Mouse (Mus musculus): ENCODE measurements around the gene Sp4. TPM values are rescaled to one million over a fixed set of nuclear protein-coding genes. Genes with fewer than 3 reads are reported as not detected.

Sp4 gene
- polyA plus RNA-seq, 1 experiment from 2014 or later, result 5.3 TPM

DNA sequence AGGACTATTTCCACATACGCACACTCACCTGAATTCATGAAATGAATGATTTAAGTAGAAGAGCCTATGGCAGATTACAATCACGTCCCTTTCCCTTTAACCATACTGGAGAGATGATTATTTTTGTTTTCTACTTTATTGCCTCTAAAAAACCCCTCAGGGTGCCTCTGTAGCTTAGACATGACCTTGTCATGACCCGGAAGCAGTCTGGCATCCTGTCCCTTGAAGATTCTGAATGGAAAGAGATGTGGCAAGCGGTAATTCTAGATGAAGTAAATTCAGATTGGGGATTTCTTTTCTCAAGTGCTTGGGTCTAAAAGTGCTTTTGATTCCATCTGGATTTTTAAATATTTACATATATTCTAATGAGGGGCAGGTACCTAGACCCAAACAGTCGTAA is 24.9 kb downstream of the Sp4 start:
- no peaks in the 10 kb centered on the region; the same call in 1 of the 2 replicates for H3K4me1 ChIP-seq (replicated peaks)
- H3K36me3 ChIP-seq (replicated peaks), result no peaks in the 10 kb centered on the region
- no peak for ATAC-seq (ENCODE audit: insufficient read depth)
- no peaks in the 10 kb centered on the region for H3K9me3 ChIP-seq (replicated peaks)
- no peak overlapping the region for H3K4me3 ChIP-seq (replicated peaks)
- H3K27ac ChIP-seq (replicated peaks), result no peak overlapping the region
- WGBS (ENCODE audit: insufficient replicate concordance), result 83% methylated on average over 5 of the region's 5 CpGs
- H3K9ac ChIP-seq, result no peak overlapping the region
- H3K4me2 ChIP-seq, result no peak overlapping the region
- no peaks in the 10 kb centered on the region for H3K27me3 ChIP-seq

DNA sequence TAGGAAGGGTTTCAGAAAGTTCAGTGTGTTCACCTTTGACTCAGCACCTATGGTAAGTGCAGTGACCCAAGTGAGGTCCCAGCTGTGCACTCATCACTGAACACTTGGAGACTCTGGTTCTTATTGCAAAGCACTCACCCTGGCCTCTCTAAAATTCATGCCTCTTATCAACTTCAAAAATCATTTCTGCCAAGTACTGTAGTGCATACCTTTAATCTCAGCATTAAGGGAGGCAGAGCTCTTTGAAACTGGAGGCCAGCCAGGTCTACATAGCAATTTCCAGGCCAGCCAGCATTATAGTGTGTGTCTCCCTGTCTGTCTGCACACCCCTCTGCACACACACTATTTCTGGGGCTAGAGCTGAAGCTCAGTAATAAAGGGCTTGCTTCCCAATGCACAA is 36.3 kb downstream of the Sp4 start:
- ATAC-seq (ENCODE audit: insufficient read depth), result no peak
- H3K36me3 ChIP-seq (replicated peaks), result peaks cover 11% of the 10 kb centered on the region; the same call in 1 of the 2 replicates
- H3K4me1 ChIP-seq (replicated peaks), result peaks cover 7% of the 10 kb centered on the region; the same call in 1 of the 2 replicates
- H3K27ac ChIP-seq (replicated peaks), result no peak overlapping the region
- H3K9me3 ChIP-seq (replicated peaks), result no peaks in the 10 kb centered on the region
- no peaks in the 10 kb centered on the region for H3K27me3 ChIP-seq
- no peak overlapping the region for H3K4me2 ChIP-seq
- no peak overlapping the region for H3K9ac ChIP-seq
- H3K4me3 ChIP-seq (replicated peaks), result no peak overlapping the region

DNA sequence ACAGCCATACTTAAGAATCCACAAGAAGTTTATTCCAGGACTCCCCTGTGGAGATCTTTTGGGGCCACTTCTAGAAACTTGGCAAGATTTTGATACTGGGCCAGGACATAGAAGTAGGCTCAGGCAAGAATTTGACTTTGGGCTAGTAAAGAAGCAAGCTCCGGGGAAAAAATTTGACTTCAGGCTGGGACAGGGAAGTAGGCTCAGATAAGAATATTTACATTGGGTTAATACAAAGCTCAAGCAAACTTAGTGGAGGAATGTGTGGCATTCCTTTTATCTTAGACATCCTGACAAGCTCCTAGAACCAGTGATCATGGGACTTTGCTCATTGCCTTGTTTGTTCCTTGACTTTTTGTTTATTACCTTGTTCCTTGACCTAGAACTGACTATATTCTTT is 37.4 kb downstream of the Sp4 start:
- ATAC-seq (ENCODE audit: insufficient read depth), result no peak
- H3K27me3 ChIP-seq, result no peaks in the 10 kb centered on the region
- H3K4me3 ChIP-seq (replicated peaks), result no peak overlapping the region

DNA sequence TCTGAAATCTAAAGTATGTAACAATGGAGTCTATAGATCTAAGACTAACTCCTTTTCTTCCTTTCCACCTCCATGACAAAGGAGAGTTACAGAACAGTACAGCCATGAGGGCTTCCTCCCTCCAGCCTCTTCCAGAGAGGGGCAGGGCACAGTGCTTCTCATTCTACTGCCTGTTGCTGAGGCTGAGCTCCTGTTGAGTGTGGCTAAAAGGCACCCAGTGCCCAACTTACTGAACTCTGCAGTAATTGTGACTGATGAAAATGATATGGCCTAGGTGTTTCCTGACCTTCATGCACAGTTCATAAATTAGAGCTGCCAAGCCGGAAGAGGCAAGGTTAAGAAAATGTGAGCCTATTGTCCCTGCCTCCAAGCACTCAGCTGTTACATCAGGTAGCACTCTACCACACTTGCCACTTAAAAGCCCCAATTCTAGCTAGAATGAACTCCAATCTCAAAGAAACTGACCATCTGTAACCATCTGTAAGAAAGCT is 45.9 kb downstream of the Sp4 start:
- Histone ChIP-seq H3K27ac (replicated peaks) (no peak overlapping the region), H3K36me3 (replicated peaks) (peaks cover 12% of the 10 kb centered on the region), H3K4me2 (no peak overlapping the region), H3K27me3 (no peaks in the 10 kb centered on the region), H3K9ac (no peak overlapping the region), H3K4me3 (replicated peaks) (no peak overlapping the region), H3K9me3 (replicated peaks) (no peaks in the 10 kb centered on the region), H3K4me1 (replicated peaks) (no peaks in the 10 kb centered on the region)
- ATAC-seq (ENCODE audit: insufficient read depth), result no peak
- WGBS (ENCODE audit: insufficient replicate concordance), result 63% methylated on average over 1 of the region's 1 CpGs

More for the DNA sequence above, 37.4 kb downstream of the Sp4 start:
- Histone ChIP-seq H3K4me1 (replicated peaks) (peaks cover 7% of the 10 kb centered on the region; the same call in 1 of the 2 replicates), H3K4me2 (no peak overlapping the region), H3K9ac (no peak overlapping the region), H3K36me3 (replicated peaks) (peaks cover 14% of the 10 kb centered on the region), H3K9me3 (replicated peaks) (no peaks in the 10 kb centered on the region), H3K27ac (replicated peaks) (no peak overlapping the region)
- 53% methylated on average over 1 of the region's 1 CpGs for WGBS (ENCODE audit: insufficient replicate concordance)

DNA sequence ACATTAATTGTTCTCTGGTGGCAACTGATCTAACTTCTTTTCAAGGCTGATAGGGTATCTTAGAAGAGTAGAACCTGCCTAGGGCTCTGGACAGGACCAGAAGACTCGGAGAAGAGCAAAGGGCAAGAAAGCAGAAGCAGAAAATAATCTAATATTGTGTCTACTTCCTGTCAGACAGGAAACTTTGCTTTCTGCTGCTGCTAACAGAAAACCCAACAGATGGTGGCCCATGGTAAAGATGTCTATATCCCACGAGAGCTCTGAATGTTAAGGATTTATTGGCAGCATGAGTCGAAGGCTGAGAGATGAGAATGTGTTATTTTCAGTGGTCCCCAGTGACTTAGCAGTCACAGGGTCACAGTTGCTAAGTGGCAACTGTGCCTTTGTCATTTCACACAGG is 80.1 kb downstream of the Sp4 start:
- H3K4me3 ChIP-seq (replicated peaks), result no peak overlapping the region
- H3K9me3 ChIP-seq (replicated peaks), result no peaks in the 10 kb centered on the region
- no peaks in the 10 kb centered on the region for H3K4me1 ChIP-seq (replicated peaks)
- H3K4me2 ChIP-seq, result no peak overlapping the region
- ATAC-seq (ENCODE audit: insufficient read depth), result no peak
- no peak overlapping the region for H3K27ac ChIP-seq (replicated peaks)
- H3K9ac ChIP-seq, result no peak overlapping the region
- 15% methylated on average over 3 of the region's 3 CpGs for WGBS (ENCODE audit: insufficient replicate concordance)
- H3K36me3 ChIP-seq (replicated peaks), result no peaks in the 10 kb centered on the region
- no peaks in the 10 kb centered on the region for H3K27me3 ChIP-seq

DNA sequence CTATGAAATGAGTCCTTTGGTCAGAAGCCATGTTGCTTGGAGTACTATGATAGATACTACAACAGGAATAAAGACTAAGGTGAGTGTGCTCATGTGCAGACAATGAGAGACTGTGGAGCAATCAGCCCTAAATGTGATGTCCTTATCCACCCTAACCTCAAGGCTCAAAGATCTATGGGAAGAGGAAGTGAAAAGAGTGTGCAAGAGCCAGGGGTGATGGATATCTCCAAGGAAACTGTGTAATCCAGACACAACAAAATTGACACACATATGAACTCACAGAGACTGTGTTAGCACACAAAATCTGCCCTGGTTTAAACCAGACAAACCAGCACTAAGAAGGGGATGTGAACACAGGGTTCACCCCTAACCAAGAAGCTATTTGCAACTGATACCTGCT is 81.2 kb downstream of the Sp4 start:
- ATAC-seq (ENCODE audit: insufficient read depth), result no peak
- Histone ChIP-seq H3K9ac (no peak overlapping the region), H3K4me1 (replicated peaks) (no peaks in the 10 kb centered on the region), H3K9me3 (replicated peaks) (no peaks in the 10 kb centered on the region), H3K27me3 (no peaks in the 10 kb centered on the region), H3K27ac (replicated peaks) (no peak overlapping the region), H3K4me2 (no peak overlapping the region), H3K4me3 (replicated peaks) (no peak overlapping the region), H3K36me3 (replicated peaks) (no peaks in the 10 kb centered on the region)

DNA sequence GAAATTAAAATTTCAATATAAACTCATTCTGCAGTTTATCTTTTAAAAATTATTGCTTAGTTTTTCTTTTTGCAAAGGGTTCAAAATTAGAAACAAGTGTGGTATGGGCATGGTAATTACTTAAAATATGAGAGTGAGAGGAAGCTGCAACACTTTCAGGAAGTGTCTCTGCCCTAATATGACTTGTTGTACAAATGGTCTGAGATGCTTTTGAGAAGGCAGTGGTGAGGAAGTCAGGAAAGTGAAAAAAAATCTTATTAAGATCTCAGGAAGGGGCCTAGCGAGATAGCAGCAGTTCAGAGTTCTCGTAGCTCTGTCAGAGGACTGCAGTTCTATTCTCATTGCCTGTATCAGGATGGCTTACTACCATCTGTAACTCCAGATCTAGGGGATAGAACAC is 89.1 kb downstream of the Sp4 start:
- ATAC-seq (ENCODE audit: insufficient read depth), result no peak
- Histone ChIP-seq H3K4me3 (replicated peaks) (no peak overlapping the region), H3K4me1 (replicated peaks) (no peaks in the 10 kb centered on the region), H3K4me2 (no peak overlapping the region), H3K27me3 (no peaks in the 10 kb centered on the region), H3K9me3 (replicated peaks) (no peaks in the 10 kb centered on the region), H3K27ac (replicated peaks) (no peak overlapping the region), H3K36me3 (replicated peaks) (no peaks in the 10 kb centered on the region), H3K9ac (no peak overlapping the region)
- WGBS (ENCODE audit: insufficient replicate concordance), result 27% methylated on average over 2 of the region's 2 CpGs

DNA sequence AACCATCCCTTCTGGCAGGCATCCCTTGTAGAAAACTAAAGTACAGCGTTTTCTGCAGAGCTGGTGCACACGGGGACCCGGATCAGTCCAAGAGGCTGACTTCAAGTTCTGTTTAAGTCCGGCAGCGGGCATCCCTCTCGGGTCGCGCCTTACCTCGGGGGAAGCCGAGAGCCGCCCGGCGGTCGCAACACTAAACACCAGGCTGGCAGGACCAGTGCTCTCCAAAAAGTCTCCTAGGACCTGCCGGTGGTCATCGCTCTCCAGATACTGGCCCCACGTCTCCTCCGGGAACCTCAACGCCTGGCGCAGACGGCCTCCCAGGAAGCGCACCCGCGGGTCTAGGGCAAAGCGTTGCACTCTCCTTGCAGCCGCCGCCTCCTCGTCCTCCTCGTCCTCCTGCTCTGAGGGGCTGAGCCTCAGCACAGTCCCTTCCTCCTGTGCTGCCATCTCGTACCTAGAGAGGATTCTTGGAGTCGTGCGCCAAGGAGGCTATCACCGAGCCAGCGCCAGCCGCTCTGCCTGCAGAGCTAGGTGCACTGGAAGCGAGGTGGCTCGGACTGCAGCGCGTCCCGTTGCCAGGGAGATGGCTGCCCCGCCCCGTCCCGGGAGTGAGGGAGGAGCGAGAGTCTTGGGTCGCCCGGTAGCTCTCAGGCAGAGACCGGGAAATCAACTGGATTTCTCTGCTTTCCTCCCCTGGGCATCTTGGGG is 102.7 kb downstream of the Sp4 start, which contains the start of gene Dnah11:
Dnah11 (minus strand) TSS at position 658 of the 708 bp plus-strand sequence.
- Histone ChIP-seq H3K9me3 (replicated peaks) (no peaks in the 10 kb centered on the region), H3K36me3 (replicated peaks) (no peaks in the 10 kb centered on the region), H3K9ac (no peak within 1 kb of the TSS), H3K4me3 (replicated peaks) (peak within 1 kb of the TSS; percentile 53), H3K4me1 (replicated peaks) (0 out of 2 replicates have a peak, but pooled peaks cover 4% of the 10 kb centered on the region), H3K4me2 (peak within 1 kb of the TSS; percentile 69), H3K27me3 (peaks cover 48% of the 10 kb centered on the region), H3K27ac (replicated peaks) (no peak within 1 kb of the TSS)
- WGBS (ENCODE audit: insufficient replicate concordance), result under 1% methylated on average over 47 of the region's 47 CpGs
- peak; percentile 82 for ATAC-seq (ENCODE audit: insufficient read depth)

DNA sequence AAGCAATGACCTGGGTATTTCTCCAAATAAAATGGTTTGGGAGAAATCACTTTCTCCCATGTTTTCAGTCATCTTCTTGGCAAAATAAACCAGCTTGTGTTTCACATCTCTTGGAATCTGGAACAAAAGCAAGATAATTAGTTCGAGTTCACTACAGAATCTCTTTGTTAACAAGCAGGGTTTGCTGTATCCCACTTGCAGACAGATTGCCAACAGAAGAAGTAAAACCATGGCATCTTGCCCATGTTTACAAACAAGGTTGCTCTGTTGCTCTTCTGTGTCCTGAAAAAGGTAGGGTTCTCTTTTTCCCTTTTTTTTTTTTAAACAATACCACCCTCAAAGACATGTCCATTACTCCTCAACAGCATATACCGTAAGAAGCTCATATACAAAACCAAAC is 104.7 kb downstream of the Sp4 start:
- no peak overlapping the region for H3K4me3 ChIP-seq (replicated peaks)
- no peak overlapping the region for H3K27ac ChIP-seq (replicated peaks)
- peaks cover 48% of the 10 kb centered on the region for H3K27me3 ChIP-seq
- H3K4me2 ChIP-seq, result no peak overlapping the region
- no peaks in the 10 kb centered on the region for H3K9me3 ChIP-seq (replicated peaks)
- ATAC-seq (ENCODE audit: insufficient read depth), result no peak
- no peaks in the 10 kb centered on the region for H3K36me3 ChIP-seq (replicated peaks)
- H3K9ac ChIP-seq, result no peak overlapping the region
- WGBS (ENCODE audit: insufficient replicate concordance), result 42% methylated on average over 2 of the region's 2 CpGs
- 0 out of 2 replicates have a peak, but pooled peaks cover 4% of the 10 kb centered on the region for H3K4me1 ChIP-seq (replicated peaks)

DNA sequence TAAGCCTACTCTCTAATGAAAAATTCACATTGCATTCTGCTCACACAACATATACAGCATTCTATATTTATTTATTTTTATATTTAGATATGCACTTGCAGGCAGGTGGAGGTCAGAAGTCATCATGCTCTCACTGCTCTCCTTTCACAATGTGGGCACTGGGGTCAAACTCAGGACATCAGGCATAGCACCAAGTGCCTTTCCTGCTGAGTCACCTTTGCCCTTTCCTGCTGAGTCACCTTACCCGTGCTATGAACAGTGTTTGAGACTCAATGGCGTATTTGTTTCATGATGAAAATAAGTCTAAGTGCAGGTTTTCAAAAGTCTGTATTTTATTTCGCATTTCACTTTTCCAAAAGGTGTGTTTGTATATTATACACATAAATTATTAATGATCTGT is 111.7 kb downstream of the Sp4 start:
- no peaks in the 10 kb centered on the region for H3K9me3 ChIP-seq (replicated peaks)
- no peak overlapping the region for H3K4me2 ChIP-seq
- WGBS (ENCODE audit: insufficient replicate concordance), result 49% methylated on average over 3 of the region's 3 CpGs
- no peak overlapping the region for H3K4me3 ChIP-seq (replicated peaks)
- ATAC-seq (ENCODE audit: insufficient read depth), result peak; percentile 49
- H3K27me3 ChIP-seq, result no peaks in the 10 kb centered on the region
- H3K4me1 ChIP-seq (replicated peaks), result 0 out of 2 replicates have a peak, but pooled peaks cover 13% of the 10 kb centered on the region
- H3K27ac ChIP-seq (replicated peaks), result no peak overlapping the region
- no peak overlapping the region for H3K9ac ChIP-seq
- no peaks in the 10 kb centered on the region for H3K36me3 ChIP-seq (replicated peaks)

DNA sequence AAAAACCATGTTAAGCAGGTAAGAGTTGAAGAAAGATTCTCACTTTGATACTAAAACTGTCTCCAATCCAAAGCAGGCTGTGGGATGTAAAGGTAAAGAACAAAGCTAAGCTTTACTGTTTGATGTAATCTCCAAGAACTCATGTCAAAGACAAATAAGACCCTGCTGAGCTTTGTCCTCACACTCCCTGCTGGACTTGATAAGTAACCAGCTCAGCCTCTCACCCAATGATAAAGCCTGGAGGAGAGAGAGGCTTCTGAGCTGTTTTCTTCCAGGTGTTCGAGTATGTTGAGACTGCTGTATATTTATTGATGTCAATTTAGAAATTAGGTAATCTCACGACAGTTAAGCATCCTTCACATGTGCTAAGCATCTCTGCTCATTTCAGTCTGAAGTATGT is 113.6 kb downstream of the Sp4 start:
- 38% methylated on average over 2 of the region's 2 CpGs for WGBS (ENCODE audit: insufficient replicate concordance)
- Histone ChIP-seq H3K9me3 (replicated peaks) (no peaks in the 10 kb centered on the region), H3K4me1 (replicated peaks) (0 out of 2 replicates have a peak, but pooled peaks cover 13% of the 10 kb centered on the region), H3K4me2 (no peak overlapping the region), H3K9ac (no peak overlapping the region), H3K36me3 (replicated peaks) (no peaks in the 10 kb centered on the region), H3K4me3 (replicated peaks) (no peak overlapping the region), H3K27me3 (no peaks in the 10 kb centered on the region), H3K27ac (replicated peaks) (no peak overlapping the region)
- ATAC-seq (ENCODE audit: insufficient read depth), result no peak

All from liver, embryonic 15.5 days (tissue).